Mouse (Mus musculus): ENCODE data around the gene Vmn1r173. TPM values are rescaled to one million over a fixed set of nuclear protein-coding genes. Genes with fewer than 3 reads are reported as not detected.
"Not testable (repeated sequence)": the region's sequence is repeated elsewhere in the genome, so short reads cannot be mapped to it uniquely, and the experiment has no call there.

Gene Vmn1r173
- total RNA-seq (2017) = not detected in 2 replicates

DNA sequence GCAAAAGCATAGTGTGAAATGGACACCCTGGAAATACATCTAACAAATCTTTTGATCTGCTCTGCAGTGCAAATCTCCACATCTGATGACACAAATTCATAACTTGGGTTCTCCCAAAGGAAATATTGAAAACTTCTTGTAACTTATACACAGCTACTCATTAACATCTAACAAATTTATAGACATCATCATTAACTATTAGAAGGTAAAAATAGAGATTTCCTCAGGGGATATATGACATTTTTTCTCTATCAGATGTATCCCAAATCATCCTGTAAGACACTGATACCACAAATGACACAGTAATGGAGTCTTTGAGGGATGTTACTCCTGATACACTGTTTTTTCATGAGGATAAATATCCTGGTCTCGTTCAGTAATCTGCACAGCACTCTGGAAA lies at the start of gene Vmn1r173:
Gene Vmn1r173, plus strand, starts transcription at position 301 of the 400 bp plus-strand sequence.
- not testable (repeated sequence) for ATAC-seq (ENCODE audit: extremely low read depth, insufficient number of reproducible peaks, low FRiP score, poor library complexity, severe bottlenecking)

DNA sequence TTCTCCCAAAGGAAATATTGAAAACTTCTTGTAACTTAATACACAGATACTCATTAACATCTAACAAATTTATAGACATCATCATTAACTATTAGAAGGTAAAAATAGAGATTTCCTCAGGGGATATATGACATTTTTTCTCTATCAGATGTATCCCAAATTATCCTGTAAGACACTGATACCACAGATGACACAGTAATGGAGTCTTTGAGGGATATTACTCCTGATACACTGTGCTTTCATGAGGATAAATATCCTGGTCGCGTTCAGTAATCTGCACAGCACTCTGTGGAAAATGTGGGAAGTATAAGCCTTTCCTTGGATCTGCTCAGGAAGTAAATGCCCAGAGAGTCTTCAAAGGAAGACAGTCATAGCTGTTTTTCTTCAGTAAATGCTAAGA lies 42.5 kb upstream of the Vmn1r173 start, which contains the start of gene Vmn1r172:
Gene Vmn1r172, plus strand, starts transcription at position 301 of the 400 bp plus-strand sequence.
- no peak for ATAC-seq (ENCODE audit: extremely low read depth, insufficient number of reproducible peaks, low FRiP score, poor library complexity, severe bottlenecking)

DNA sequence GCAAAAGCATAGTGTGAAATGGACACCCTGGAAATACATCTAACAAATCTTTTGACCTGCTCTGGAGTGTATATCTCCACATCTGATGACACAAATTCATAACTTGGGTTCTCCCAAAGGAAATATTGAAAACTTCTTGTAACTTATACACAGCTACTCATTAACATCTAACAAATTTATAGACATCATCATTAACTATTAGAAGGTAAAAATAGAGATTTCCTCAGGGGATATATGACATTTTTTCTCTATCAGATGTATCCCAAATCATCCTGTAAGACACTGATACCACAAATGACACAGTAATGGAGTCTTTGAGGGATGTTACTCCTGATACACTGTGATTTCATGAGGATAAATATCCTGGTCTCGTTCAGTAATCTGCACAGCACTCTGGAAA lies 51.5 kb downstream of the Vmn1r173 start, which contains the start of gene Vmn1r174:
Gene Vmn1r174, plus strand, starts transcription at position 301 of the 400 bp plus-strand sequence.
- not testable (repeated sequence) for ATAC-seq (ENCODE audit: extremely low read depth, insufficient number of reproducible peaks, low FRiP score, poor library complexity, severe bottlenecking)

Other genes with a start within 250 kb of the Vmn1r173 start
- gene Vmn1r167, start 193.5 kb upstream of the Vmn1r173 start, total RNA-seq (2017) = not detected in 2 replicates
- gene Vmn1r168, start 161.0 kb upstream of the Vmn1r173 start, total RNA-seq (2017) = not detected in 2 replicates
- gene Vmn1r169, start 125.2 kb upstream of the Vmn1r173 start, total RNA-seq (2017) = not detected in 2 replicates
- not detected in 2 replicates for gene Vmn1r170, start 94.5 kb upstream of the Vmn1r173 start, total RNA-seq (2017)
- gene Vmn1r171, start 70.0 kb upstream of the Vmn1r173 start, total RNA-seq (2017) = 0.12 TPM in 1 of 2 replicates, not detected in the other
- gene Vmn1r172, start 42.4 kb upstream of the Vmn1r173 start, total RNA-seq (2017) = 0.12 TPM in 1 of 2 replicates, not detected in the other
- gene Vmn1r174, start 51.6 kb downstream of the Vmn1r173 start, total RNA-seq (2017) = 0.12 and 0.23 TPM in 2 replicates
- not detected in 2 replicates for gene Vmn1r175, start 109.9 kb downstream of the Vmn1r173 start, total RNA-seq (2017)
- not detected in 2 replicates for gene Vmn1r176, start 136.7 kb downstream of the Vmn1r173 start, total RNA-seq (2017)
- gene Vmn1r177, start 165.7 kb downstream of the Vmn1r173 start, total RNA-seq (2017) = not detected in 2 replicates
- not detected in 2 replicates for gene Vmn1r178, start 191.3 kb downstream of the Vmn1r173 start, total RNA-seq (2017)
- 0.12 TPM in 1 of 2 replicates, not detected in the other for gene Vmn1r179, start 226.3 kb downstream of the Vmn1r173 start, total RNA-seq (2017)
- not detected in 2 replicates for gene Vmn1r180, start 249.9 kb downstream of the Vmn1r173 start, total RNA-seq (2017)

All from neutrophil, adult 5-6 weeks (primary cell).